Mouse (Mus musculus): ENCODE results near the gene Lrr1. TPM values are rescaled to one million over a fixed set of nuclear protein-coding genes. Genes with fewer than 3 reads are reported as not detected.
"Not testable (repeated sequence)": the region's sequence is repeated elsewhere in the genome, so short reads cannot be mapped to it uniquely, and the experiment has no call there.

Gene Lrr1
- total RNA-seq, 2 experiments from 2014 or later: 2.7 to 5.4 TPM

DNA sequence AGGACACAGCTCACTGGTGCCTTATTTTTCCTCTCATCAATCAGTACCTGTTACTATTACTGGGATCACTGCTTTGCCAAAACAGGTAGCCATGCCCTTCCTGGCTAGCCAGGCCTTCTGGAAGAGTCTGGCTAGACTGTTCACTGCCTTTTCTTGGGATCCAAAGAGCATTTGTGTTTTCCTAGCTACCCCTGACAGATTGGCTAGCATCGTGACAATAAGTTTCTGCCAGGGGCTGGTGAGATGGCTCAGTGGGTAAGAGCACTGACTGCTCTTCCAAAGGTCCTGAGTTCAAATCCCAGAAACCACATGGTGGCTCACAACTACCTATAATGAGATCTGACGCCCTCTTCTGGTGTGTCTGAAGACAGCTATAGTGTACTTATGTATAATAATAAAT lies 7.9 kb upstream of the Lrr1 start:
- DNase-seq (ENCODE audit: low spot score in 2 of 2): not testable (repeated sequence)

DNA sequence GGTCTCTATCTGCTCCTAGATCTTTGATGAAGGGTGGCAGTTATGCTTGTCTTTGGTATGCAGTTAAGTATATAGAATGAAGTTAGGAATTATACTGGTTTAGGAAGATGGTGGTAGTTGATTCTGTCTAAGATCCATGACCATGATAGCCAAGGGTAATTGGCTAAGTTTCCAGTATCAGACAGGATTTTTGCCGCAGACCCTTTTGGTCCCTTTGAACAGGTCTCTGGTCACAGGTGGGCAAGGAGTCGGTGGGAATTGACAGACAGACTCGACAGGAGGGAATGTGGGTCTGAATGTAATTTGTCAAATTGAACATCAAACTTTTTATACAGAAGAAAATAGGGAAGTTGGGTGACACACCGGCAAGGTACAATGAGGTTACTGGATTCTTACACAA lies 5.0 kb upstream of the Lrr1 start:
- DNase-seq (ENCODE audit: low spot score in 2 of 2): not testable (repeated sequence)

DNA sequence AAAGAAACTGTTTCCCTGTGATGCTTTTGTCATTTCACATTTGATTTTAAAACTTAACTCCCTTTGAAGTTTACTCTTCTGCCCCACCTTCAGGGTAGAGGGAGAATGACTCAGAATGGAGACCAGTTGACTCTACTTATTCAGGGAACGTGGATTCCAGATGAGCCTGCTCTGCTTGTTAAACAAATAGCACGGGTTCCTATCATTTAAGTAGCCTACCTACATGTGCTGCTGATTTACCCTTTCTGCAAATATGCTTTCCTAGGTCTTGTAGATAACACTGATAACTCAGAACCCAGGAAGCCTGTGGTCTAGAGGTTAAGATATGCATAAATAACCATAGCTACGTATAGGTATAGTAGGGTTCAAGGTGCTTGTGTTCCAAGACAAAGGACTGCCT lies 3.7 kb upstream of the Lrr1 start:
- DNase-seq (ENCODE audit: low spot score in 2 of 2): no peak

DNA sequence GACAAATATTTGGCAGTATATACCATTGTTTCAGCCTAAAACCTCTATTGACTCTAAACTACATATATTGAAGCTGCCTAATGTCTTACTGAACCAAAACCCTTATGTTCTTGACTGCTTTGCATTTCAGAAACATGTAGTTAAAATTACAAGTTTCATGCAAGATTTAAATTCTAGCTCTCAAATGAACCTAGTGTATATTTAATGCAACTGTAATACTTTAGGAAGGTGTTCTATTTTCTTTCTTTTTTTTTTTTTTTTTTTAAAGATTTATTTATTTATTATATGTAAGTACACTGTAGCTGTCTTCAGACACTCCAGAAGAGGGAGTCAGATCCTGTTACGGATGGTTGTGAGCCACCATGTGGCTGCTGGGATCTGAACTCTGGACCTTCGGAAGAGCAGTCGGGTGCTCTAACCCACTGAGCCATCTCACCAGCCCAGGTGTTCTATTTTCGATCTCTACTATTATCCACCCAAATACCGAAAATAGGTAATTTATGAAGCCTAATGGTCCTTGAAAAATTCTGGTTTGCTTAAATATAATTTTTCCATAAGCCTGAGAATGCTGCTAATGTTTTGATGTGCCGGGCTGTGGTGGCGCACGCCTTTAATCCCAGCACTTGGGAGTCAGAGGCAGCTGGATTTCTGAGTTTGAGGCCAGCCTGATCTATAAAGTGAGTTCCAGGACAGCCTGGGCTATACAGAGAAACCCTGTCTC lies 1.6 kb upstream of the Lrr1 start:
- not testable (repeated sequence) for DNase-seq (ENCODE audit: low spot score in 2 of 2)

DNA sequence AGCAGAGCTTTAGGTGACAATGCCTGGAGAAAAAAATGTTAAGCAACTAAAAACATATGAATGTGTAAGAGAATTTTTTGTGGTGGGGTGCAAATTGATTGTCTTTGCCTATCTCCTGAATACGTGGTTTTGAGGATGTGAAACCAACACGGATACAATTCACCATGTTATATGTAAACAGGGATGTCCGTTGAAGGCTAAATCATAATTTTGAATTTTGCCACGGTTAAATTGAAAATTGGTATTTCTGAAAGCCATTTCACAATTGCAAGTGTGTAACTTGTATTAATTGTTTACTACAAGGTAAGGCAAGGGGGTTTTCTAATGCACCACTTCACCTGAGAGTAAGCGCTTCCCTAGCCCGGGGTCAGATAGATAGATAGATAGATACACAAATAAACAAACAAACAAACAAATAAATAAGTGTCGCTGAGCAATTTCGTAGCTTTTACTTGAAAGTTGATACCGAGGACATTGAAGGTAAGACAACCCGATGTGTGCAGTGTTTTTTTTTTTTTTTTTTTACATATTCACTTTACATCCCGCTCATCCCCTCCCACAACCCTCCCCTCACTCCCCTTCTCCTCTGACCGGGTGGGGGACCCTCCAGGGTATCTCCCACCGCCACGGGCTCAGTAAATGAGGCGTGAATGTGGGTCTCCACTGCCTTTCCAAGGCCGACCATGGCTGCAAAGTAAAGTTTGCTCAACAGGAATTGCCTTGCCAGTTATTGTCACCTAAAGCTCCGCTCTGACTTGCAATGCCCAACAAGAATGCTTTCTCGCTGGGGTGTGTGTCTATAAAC lies 756 bp upstream of the Lrr1 start:
- DNase-seq (ENCODE audit: low spot score in 2 of 2): no peak

DNA sequence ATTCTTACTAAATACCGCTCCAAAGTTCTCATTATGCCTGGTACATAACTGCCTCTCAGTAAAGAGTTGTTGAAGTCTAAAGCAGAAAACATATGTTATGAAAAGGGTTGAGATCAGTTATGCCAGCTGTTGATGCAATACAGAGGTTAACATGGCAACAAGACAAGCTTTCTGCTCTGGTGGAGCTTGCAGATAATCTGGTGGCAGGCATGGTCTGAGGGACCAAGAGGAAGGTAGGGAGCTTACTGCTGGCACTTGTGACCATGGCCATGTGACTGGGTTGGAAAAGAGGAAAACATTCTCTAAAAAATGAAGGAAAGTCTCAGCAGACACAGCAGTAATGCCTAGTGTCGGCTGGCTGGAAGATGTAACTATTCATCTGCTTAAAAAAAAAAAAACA lies 2.7 kb downstream of the Lrr1 start:
- no peak for DNase-seq (ENCODE audit: low spot score in 2 of 2)

DNA sequence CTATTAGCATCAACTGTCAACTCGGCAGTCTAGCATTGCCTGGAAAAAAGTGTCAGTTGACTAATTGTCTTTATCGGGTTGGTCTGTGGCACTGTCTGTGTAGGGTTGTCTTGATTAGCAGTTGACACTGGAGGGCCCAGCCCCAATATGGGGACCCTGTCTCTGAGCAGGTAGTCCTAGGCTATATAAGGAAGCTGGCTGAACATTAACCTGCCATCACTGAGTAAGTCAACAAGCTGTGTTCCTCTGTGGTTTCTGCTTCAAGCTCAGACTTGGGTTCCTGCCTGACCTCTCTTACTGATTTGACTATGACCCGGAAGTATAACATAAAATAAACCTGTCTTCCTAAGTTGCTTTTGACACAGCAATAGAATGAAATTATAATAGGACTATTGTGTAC lies 7.4 kb downstream of the Lrr1 start:
- no peak for DNase-seq (ENCODE audit: low spot score in 2 of 2)

DNA sequence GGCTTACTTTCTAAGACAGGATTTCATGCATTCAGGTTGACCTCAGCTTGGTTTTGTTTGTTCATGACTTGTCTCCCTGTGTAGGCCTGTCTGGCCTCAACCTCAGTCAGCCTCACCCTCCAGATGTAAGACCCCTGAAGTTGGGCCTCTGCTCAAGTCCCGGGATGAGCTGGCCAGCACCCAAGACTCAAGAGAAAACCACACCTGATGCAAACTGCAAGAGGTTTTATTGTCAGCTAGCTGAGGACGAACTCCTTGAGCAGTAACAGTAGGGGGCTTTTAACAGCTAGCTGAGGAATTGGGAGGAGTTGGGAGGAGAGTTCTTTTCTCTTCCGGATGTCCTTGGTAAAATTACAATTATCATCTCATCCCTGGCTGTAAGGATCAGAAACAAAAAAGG lies 8.9 kb downstream of the Lrr1 start:
- no peak for DNase-seq (ENCODE audit: low spot score in 2 of 2)

DNA sequence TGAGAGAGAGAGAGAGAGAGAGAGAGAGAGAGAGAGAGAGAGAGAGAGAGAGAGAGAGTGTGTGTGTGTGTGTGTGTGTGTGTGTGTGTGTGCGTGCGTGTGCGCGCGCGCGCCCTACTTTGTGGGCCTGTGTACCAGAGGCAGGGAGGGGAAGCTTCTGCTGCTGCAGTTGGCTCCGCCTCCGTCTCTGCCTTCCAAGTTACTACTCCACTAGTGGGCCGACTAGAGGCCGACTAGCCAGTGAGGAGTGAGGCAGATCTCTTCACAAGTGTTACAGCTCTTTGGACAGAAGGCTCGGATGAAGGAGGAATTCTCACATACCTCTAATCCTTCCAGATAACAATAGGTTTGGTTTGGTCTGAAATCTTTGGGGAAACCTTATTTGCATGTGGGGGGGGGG lies 10.8 kb downstream of the Lrr1 start:
- no peak for DNase-seq (ENCODE audit: low spot score in 2 of 2)

DNA sequence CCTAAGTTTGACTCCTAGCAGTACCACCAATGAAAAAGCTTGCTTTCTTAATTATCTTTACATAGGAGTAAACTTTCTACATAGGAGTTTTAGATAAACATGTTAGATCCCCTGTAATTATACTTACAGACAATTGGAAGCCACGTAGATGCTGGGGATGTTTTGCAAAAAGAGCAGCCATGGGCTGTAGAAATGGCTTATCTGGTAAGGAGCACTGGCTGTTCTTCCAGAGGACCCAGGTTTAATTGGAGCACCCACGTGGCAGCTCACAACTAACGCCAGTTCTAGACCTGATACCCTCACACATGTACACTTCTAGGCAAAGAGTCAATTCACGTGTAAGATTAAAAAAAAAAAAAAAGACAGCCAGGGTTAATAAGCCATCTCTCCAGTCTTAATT lies 13.2 kb downstream of the Lrr1 start:
- DNase-seq (ENCODE audit: low spot score in 2 of 2): no peak

DNA sequence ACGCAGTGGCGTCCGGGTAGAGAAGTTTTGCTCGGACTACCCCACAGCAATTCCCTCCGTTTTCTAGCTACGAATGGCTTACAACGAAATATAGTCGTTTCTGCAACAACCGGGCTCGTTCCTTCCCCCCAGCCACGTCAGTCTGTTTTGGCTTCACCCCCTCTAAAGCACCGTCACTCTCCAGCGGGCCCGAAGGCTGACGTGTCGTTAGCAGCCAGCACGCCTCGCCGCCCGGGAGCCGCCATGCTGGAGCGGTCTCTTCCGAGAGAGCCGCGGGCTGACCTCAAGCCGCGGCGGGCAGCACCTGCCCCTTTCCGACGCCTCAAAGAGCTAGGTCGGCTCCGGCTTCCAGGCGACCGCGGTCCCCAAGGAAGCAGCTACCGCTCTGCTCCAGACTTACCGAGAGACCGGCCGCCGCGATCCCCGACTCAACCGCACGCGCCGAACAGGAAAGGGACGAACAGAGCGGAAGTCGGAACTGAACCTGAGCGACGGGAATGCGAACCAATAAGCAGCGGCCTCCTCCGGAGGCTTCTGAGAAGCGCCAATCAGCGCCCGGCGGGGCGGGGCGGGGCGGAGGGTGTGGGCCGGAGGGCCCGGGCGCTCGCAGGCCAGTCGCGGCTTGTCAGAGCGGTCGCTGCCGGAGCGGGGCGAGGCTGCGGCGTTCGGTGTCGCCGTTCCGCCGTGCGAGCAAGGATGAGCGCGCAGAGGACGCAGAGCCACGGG lies 15.1 kb downstream of the Lrr1 start, which contains the start of the genes Rpl36al and Mgat2:
Gene Rpl36al (minus strand): TSS at position 501 of the 726 bp plus-strand sequence.
Gene Mgat2 (plus strand): TSS at position 575 of the 726 bp plus-strand sequence.
- DNase-seq (ENCODE audit: low spot score in 2 of 2): peak; percentile 97 to 99

DNA sequence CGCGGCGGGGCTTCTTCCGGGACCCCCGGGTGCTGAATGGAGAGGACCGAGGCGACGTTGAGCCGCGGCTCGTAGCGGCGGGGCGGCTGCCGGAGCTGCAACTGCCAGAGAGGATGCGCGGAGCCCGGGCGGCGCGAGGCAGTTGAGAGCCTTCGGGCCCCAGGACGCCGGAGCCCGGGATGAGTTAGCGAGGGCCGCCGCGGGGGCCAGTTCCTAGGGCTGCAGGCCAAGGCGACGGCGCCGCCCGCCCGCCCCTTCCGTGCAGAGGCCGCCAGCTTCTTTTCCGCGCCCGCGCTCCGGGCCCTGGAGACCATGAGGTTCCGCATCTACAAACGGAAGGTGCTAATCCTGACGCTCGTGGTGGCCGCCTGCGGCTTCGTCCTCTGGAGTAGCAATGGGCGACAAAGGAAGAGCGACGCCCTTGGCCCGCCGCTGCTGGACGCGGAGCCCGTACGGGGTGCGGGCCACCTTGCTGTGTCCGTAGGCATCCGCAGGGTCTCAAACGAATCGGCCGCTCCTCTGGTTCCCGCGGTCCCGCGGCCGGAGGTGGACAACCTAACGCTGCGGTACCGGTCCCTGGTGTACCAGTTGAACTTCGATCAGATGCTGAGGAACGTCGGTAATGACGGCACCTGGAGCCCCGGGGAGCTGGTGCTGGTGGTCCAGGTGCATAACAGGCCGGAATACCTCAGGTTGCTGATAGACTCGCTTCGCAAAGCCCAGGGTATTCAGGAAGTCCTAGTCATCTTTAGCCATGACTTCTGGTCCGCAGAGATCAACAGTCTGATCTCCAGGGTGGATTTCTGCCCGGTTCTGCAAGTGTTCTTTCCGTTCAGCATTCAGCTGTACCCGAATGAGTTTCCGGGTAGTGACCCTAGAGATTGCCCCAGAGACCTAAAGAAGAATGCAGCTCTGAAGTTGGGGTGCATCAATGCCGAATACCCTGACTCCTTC lies 16.0 kb downstream of the Lrr1 start:
- DNase-seq (ENCODE audit: low spot score in 2 of 2): peak; percentile 13 to 32

DNA sequence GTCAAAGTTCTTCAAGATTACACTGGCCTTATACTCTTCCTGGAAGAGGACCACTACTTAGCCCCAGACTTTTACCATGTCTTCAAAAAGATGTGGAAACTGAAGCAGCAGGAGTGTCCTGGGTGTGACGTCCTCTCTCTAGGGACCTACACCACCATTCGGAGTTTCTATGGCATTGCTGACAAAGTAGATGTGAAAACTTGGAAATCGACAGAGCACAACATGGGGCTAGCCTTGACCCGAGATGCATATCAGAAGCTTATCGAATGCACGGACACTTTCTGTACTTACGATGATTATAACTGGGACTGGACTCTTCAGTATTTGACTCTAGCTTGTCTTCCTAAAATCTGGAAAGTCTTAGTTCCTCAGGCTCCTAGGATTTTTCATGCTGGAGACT lies 16.8 kb downstream of the Lrr1 start:
- DNase-seq (ENCODE audit: low spot score in 2 of 2): no peak

DNA sequence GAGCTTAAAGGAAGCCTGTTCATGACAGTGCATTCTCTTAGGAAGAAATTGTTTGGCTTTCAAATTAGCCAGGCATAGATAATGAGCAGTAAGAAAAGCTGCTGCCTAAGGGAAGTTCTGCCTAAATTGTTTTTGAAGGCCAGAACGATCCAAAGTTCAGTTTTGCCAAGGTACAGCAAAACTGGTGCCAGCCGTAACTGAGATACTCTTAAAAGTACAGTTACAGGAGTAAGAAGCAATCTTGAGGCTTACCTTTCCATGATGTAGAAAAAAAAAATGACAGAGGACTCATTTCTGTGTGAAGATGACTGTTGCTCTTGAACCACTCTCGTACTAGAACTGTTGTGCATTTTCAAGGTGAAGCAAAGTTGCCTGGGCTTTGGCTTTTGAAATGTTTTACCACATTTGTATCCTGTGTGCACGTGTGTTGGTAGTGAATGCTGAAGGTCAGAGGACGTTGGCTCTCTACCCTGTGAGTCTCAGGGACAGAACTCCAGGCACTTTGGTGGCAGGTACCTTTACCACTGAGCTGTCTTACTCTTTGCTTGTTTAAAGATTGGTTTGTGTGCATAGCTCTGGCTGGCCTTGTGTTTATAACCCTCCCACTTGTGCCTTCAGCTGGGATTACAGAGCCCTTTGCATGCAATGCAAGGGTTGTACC lies 18.3 kb downstream of the Lrr1 start:
- no peak for DNase-seq (ENCODE audit: low spot score in 2 of 2)

DNA sequence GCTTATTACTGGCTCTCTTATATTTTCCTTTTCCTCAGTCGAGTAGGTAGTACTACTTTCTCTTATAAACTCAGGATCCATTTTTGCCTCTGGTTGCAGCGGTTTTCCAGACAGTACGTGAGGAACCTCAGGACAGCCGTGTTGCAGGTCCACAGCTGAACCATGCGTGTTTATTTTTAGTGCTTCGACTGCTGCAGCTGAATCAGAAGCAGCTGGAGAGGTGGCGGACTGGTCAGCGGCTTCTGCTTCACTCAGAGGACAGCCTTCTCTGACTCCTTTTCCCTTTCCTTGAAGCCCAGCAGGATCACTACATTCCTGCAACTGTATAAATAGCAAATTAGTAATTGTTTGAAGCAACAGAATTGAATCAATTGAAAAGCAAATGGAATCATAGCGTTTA lies 21.5 kb downstream of the Lrr1 start:
- no peak for DNase-seq (ENCODE audit: low spot score in 2 of 2)

DNA sequence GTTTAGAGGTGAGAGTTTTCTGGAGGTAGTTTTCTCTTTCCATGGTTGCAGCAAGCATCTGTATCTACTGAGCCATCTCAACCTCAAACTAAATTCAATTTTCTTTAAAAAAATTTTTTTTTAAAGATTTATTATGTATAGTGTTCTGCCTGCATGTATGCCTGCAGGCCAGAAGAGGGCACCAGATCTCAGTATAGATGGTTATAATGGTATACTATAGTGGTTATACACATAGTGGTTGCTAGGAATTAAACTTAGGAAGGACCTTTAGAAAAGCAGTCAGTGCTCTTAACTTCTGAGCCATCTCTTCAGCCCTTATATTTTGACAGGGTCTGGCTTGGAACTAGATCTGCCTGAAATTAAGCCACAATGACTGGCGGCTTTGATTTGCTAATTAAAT lies 21.9 kb downstream of the Lrr1 start:
- DNase-seq (ENCODE audit: low spot score in 2 of 2): no peak

DNA sequence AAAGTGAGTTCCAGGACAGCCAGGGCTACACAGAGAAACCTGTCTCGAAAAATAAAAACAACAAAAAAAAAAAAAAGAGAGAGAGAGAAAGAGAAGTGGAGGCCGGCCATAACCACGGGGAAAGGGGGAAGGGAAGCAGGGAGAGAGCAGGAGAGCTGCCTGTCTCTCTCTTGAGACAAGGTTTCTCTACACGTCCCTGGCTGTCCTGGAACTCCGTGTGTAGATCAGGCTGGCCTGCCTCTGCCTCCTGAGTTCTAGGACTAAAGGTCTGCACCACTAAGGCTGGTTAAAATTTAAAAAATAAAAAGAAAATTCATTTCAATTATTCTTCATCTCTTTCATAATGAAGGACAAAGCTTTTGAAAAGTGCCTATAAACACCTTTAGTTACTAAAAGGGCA lies 22.8 kb downstream of the Lrr1 start:
- DNase-seq (ENCODE audit: low spot score in 2 of 2): no peak

DNA sequence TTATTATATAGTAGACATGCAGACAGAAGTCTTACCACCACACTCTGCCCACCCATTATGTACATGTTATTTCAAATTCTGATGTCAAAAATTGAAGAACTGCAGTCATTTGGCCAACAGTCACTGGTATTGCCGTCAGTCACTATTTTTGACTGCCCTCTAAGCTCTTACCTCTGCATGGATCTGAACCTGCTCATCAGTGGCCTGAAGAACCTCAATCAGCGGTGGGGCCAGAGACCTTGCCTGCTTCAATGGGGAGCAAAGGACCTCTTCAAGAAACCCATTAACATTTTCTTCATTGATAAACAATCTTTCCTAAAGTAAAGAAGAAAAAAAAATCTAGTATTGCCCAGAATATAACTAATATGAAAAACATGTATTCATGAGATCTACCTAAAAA lies 24.0 kb downstream of the Lrr1 start:
- no peak for DNase-seq (ENCODE audit: low spot score in 2 of 2)

DNA sequence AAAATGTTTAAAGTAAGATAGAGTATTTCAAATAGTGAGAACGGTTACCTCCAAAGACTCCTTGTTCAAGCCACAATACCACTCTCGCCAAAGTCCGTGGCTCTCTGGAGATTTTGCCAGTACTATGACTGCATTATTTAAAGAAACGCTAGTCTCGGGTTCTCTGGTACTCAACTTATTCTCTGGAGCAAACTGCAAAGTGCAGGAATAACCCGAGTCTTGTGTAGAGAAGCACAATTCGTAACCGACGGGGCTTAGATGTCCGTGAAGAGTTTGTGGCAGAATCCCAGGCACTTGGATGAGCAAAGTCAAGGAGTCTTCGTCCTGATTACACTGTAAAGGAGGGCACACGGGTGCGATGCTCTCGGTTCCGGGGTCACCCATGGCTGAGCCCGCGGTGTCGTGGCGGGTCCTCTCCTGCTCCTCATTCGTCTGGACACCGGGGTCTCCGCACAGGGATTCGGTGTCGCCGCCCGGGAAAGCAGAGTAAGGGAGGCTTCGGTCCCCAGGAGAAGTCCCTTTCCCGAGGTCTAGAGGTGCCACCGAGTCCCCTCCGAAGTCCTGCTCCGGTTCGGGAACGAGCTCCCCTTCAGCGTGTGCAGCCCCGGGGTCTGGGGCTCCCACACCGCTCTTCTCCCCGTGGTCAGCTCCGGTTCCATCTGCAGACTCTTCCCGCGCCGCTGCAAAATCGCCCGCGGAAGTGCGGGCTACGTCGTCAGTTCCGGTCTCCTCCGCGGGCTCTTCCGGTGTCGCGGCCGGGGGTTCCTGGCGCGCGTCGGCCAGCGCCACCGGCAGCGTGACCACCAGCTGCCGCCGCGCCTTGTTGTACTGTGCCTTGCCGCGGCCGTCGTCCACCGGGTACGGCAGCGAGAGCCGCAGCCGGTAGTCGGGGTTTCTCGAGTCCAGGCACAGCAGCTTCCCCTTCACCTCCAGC lies 28.1 kb downstream of the Lrr1 start, which contains the start of gene Gm49383:
Gene Gm49383 (minus strand): TSS at position 661 of the 934 bp plus-strand sequence.
- DNase-seq (ENCODE audit: low spot score in 2 of 2): peak; percentile 33 to 46
